16 mouse cellular contexts compared by ENCODE assay signal in the genomic region with DNA sequence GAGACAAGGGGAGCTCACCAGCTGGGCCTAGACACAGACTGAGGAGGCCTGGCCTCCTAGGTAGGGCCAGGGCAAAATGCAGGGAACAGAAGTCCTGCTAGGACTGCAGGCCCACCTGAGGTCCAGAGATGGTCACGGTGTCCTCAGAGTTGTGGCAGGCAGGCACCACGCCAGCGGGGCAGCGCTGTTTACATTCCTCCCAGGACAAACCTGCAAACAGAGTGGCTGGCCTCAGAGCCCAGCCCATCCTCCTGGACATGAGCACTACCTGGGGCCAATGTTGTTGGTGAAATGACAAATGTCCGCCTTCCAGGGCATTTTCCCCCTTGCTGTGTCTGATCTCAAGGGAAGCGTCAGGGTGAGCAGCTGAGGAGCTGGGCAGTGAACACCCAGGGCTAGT.
"Had no signal": no experiment of that assay in that cellular context is flagged by ENCODE, and none has a peak within 500 bp of the region (broad histone marks: within the 10 kb centered on the region; RNA-seq: fewer than 3 reads in every experiment).

No protein-coding gene starts in this region.

- ATAC-seq: lung, postnatal 0 days; midbrain, embryonic 15.5 days had no signal

- H3K4me3 ChIP-seq: limb, embryonic 12.5 days; limb, embryonic 15.5 days; liver, embryonic 15.5 days; midbrain, embryonic 12.5 days; midbrain, embryonic 15.5 days; neural tube, embryonic 13.5 days had no signal

- H3K9me3 ChIP-seq: limb, embryonic 12.5 days; limb, embryonic 15.5 days; liver, embryonic 15.5 days; midbrain, embryonic 12.5 days; midbrain, embryonic 15.5 days; neural tube, embryonic 13.5 days had no signal

- H3K27me3 ChIP-seq: limb, embryonic 12.5 days; limb, embryonic 15.5 days; liver, embryonic 15.5 days; midbrain, embryonic 12.5 days; midbrain, embryonic 15.5 days; neural tube, embryonic 13.5 days had no signal

- H3K9ac ChIP-seq: limb, embryonic 12.5 days; limb, embryonic 15.5 days; liver, embryonic 15.5 days; lung, embryonic 14.5 days; midbrain, embryonic 12.5 days; midbrain, embryonic 15.5 days; neural tube, embryonic 13.5 days had no signal

- H3K27ac ChIP-seq: limb, embryonic 12.5 days; limb, embryonic 15.5 days; liver, embryonic 15.5 days; macrophage; midbrain, embryonic 12.5 days; midbrain, embryonic 15.5 days; neural tube, embryonic 13.5 days had no signal

- DNase-seq: kidney, adult 18-20 months; kidney, adult 9 months; kidney, postnatal 14 days; kidney, postnatal 4 days; left cerebral cortex, postnatal 4 days; lung, embryonic 14.5 days; thymus, adult 18-20 months; thymus, postnatal 36 days had no signal

- H3K4me2 ChIP-seq: limb, embryonic 12.5 days; limb, embryonic 15.5 days; liver, embryonic 15.5 days; lung, embryonic 14.5 days; midbrain, embryonic 12.5 days; midbrain, embryonic 15.5 days; neural tube, embryonic 13.5 days had no signal
